Mouse (Mus musculus) testis, postnatal 14 days (tissue): Measurements from ENCODE around the gene Slc45a3.

Source experiments
- DNase-seq: peaks from one replicate; pipeline ENCODE4 v3.0.0; 2021; ENCODE audit warnings: low spot score

Slc45a3 gene

DNA sequence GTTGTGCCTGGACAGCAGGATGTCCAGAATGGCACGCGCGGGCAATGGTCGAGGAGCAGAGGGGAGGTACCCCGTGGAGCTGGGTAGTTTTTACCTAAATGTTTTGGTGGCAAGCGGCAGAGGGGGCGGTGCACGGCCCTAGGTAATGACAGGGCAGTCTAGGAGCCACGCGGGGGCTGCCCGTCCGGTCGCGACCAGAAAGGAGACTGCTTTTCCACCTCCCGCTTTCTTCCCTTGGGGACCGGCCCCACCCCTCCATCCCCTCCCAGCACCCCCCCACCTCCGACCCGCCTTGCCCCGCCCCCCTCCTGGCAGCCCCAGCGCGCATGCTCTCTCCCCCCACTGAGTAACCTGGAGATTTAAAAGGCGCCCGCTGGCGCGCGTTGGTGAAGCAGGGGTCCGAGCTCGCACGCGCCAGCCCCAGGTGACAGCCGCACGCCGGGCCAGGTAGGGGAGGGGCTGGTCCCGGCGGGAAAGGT is at the start of gene Slc45a3:
Slc45a3 (plus strand) TSS at position 362 of the 479 bp plus-strand sequence.
- no peak for DNase-seq

DNA sequence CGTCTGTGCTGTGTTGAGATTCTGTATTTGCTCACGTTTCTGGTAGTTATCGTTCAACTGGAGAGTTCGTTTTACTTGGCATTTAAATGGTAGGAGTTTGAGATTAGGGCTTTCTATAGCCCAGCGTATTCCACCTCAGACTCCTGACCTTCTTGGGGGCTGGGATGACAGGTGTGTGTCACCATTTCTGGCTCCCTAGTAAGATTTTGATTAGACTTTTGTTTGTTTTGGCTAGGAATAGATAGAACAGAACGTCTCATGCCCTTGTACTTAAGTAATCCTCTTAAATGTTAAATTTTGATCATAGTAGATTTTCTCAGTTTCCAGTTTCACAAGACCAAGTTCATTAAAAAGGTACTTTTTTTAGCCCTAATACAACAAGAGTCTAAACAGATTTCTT is 45.1 kb upstream of the Slc45a3 start:
- DNase-seq = no peak

DNA sequence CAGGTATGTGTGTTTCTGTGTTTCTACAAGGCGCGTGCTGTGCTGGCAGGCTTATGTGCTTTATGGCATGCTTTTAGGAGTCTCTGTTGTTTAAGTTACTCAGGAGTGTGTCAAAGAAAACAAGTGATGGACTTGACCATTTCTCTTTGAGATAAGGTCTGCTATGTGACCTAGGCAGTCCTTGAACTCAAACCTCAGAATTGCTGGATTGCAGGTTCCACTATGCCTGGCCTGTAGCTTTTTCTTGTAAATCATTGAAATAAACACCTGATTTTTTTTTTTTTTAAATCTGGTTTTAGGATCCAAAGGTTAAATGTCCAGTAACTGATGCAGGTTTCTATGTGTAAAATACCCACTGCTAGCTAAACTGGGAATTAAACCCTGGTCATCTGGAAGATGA is 43.7 kb upstream of the Slc45a3 start:
- DNase-seq = no peak

DNA sequence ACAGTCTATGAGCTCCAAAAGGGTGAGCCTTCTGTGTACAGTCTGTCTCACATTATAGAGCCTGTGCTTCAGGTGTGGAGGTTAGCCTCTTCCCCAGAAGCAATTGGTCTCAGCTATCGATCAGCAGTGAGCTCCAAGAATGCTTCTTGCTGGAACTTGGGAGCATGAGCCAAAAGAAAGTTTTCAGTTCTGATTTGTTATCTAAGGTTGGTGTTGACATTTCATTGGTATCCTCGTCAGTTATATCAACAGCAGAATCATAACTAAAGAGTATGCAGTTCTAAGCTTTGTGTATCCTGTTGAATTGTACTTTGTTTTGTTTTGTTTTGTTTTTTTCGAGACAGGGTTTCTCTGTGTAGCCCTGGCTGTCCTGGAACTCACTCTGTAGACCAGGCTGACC is 40.7 kb upstream of the Slc45a3 start:
- DNase-seq = no peak

DNA sequence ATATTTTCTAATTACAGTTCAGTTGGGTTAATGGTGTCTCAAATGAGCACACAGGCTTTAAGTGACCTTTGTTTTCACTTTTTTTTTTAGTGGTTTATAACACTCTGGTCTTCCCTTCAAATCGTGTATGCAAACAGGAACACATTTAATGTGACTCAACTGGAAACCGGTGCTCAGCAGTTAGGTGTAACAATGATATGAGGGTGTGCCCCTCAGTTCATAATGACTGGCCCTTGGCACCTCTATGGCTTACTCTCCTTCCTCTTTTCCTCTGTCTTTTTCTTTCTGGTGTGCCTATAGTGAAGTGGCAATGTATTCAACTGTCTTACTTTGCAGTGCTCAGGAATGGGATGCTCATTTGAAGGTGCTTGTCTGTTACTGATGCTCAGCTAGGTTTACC is 29.3 kb upstream of the Slc45a3 start:
- DNase-seq = no peak

DNA sequence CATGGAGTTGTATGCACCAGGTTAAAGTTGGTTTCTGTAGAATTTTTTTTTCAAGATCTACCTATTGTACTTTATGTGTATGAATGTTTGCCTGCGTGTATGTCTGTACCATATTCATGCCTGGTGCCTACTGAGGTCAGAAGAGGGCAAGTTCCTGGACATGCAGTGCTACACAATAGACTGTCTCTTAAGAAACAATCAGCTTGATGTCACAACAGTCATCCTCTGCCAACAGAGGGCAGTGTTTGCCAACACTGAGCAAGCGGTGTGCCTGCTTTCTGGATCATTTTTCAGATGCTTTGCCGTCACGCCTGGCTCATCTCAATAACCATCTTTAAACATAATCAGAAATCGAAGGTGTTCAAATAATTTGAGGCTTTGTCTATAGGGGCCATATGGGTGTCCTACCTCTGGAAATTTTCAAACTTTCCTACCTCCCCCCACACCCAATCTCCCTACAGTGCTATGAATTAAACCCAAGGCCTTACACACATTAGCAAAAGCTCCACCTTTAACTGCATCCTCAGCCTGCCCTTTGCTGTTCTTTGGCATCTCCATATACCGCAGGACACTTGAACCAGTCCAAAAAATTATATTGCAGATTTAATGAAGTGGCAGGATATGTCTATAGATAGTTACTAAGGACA is 25.0 kb upstream of the Slc45a3 start:
- DNase-seq = peak; percentile 25

DNA sequence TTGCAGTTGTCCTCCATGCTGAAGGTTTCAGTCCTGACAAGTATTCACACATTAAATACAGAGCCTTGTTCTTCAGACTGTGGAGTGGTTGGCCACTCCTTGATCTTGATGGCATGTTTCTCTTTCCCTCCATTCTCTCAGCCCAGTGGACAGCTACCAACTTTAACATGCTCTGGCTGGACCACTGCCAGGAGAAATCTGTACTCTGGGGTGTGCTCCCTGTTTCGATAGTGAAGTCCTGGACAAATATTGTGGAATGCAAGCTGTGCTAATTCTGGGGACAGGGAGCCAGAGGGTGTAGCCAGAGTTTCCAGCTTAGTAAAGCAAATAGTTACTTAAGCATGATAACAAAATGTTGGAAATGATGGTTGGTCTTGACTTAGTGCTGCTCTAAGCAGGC is 24.0 kb upstream of the Slc45a3 start:
- DNase-seq = no peak

DNA sequence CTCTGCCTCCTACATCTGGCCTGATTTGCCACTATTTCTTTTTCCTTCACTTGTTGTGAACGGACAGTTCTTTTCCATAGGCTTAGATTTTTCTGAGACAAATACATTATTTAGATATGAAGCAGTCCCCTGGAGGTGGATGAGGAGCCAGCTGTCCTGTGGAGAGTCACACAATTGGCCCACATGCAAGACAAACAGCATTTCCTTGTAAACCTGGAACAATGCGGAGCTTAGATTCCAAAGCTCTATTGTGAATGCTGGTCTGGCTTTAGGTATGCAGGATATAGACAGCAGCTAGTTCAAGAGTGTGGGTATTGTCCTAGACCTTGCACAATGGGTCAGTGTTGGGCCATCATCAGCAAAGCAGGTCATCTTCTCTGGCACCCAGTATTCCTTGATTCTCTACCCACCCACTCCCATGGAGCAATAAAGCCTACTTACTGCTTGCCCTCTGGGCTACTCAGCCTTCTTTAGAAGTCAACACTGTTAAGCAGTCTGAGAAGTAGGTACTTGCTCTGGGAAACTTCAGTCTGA is 22.0 kb upstream of the Slc45a3 start:
- no peak for DNase-seq

DNA sequence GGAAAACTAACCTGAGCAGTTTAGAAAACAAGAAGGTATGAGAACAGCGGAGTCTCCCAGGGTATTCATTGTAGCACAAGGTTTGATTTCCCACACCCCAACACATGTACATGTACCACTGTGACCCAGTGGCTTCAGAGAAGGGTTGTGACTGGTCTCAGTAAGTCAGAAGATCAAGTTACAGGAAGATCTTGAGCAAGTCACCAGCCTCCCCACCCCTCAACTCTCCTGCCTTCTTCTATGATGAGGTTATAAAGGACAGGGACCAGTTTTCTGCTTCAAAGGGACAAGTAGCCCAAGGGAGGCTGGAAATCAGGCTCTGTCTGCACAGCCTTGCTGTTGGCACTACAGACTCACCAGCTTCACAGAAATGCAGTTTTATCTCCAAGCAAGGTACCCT is 21.3 kb upstream of the Slc45a3 start:
- no peak for DNase-seq

DNA sequence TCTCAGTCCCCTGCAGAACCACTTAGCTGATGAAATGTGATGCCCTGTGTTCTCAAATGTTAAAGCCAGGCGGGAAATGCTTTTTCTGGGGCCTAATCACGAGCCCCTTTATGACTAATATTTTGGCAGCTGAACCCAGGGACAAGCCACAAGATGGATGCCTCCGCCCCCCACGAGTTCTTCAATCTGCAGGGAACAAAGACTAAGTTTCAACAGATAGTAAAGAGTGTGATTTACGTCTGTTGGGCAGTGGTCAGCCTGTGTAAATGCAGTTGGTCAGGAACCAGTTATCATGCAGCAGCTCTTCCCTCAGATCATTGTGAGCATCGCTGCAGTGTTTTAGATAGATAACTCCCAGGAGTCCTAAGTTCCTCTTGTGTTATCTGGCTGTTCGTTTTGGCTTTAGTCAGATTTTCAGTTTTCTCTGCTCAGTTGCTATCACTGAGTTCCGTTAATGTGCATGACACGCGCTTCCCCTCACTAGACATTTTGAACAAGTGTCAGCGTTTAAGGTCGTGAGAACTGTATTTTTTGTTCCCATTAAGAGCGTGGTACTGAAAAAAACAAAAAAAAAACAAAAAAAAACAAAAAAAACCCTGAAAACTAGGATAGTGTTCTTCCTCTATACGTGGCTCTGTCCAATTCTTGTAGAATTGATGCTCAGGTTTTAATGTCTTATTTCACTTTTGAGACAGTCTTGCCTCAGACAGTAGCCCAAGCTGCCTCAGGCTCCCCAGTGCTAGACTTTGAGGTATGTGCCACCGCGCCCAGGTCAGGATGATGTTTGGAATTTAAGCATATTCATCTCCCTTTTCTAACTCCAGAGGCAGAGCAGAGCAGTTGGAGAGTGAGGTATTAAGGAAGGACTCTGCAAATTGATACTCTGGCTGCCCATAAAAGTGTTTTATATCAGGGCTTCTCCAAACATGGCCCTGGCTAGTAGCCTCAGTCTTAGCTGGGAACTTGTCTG is 19.9 kb upstream of the Slc45a3 start:
- no peak for DNase-seq

DNA sequence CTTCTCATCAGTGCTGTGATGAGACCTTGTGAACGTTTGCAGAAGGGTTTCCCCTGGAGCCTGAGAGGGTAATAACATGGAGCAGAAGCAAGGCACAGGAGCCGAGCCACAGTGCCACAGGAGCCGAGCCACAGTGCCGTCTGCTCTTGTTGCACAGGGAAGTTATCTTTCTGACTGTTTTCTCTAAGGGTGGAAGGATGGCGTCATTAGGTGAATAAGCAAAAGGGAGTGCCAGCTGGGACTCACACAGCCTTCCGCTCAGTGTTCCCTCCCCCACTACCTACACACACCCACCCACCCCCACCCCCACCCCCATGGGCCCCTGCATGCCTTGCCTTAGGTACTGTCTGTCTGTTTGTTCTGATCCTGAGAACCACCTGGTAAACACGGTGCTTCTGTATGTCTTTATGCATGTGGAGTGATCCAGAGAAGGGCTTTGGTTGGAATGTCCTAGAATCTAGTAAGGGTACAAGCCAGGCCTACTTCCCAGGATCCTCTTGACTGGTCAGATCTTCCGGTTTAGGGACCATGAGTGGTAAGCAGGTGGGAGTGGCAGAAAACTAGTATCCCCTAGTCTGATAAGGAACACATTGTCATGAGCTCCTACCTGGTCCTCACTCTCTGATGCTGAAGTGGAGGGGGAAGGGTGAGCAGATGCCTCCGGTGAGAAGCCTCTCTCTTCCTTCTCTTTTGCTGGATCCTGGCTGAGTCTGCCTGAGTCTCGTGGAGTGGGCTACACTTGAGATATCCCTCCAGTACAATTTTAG is 16.9 kb upstream of the Slc45a3 start:
- no peak for DNase-seq

DNA sequence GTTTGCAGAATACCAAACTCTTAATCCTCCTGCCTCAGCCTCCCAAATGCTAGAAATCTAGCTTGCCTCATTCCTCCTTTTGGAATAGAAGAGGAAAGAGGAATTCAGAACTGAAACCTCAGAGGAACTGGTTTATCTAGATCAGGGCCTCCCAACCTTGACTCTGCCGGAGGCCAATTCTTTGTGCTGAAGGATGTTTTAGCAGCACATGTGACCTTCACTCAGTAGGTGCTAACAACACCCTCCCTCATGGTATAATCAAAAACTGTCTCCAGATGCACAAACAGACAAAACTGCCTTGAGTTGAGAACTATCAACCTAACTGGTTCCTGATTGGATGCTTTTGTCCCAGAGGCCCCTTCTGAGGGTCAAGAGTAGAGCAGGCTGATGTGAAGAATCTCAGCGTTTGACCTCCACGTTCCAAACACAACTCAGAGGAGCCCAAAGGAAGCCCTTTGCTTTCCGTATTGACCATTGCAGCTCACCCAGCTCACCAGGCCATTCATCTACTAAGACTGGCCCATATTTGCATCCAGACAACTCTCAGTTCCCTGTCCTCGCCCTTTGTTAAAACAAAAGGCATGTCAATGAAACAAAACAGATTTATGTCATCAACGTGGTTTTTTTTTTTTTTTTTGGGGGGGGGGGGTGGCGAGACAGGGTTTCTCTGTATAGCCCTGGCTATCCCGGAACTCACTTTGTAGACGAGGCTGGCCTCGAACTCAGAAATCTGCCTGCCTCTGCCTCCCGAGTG is 16.1 kb upstream of the Slc45a3 start:
- DNase-seq = no peak

DNA sequence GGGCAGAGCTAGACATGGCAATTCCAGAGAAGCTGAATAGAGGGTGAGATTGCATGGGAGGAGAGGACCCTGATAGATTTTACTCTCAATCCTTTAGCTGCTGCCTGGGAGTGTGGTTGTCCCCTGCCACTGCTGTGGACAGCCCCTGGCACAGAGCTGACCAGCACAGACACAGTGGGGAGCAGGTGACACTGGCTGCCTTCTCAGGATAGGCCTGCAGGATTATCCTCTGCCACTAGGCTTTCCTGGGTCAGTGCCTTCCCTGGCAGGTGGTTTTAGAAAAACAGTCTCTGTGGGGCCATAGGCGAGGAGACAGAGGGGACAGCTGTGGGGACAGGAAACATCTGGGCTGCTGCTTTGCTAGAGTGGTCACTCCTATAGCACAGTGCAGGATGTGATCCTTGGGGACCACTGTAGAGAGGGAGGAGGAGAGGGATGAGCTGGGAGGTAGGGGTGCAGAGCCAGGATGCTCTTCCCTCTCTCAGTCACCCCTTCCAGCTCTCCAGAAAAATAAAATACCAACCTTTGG is 14.7 kb upstream of the Slc45a3 start:
- no peak for DNase-seq

DNA sequence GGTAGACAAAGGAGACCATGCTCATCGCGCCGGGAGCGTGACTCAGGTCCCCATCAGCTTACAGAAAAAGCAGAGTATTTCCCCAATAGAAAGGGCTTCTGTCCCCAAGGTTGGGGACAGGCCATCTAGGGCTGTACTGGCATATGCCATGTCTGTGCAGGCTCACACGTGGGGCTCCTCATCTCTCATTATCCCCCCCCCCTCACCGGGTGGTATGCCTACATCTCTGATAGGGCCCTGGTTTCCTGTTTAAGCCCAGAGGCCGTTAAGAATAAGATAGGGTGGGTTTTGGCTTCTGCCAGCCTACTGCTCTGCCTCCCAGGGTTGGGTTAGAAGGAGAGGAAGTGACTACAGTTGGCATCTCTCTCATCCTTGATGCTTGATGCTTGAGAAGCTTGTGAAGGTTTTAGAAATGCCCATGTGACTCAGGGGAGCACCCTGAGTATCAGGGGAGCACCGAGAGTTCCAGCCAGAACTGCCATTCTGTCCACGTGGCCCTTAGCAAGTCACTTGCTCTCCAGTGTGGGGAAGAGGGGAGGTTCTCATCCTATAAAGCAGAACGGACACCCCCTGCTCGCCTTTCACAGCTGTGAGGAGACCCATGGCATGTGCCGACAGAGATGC is 8.4 kb upstream of the Slc45a3 start:
- DNase-seq = no peak

DNA sequence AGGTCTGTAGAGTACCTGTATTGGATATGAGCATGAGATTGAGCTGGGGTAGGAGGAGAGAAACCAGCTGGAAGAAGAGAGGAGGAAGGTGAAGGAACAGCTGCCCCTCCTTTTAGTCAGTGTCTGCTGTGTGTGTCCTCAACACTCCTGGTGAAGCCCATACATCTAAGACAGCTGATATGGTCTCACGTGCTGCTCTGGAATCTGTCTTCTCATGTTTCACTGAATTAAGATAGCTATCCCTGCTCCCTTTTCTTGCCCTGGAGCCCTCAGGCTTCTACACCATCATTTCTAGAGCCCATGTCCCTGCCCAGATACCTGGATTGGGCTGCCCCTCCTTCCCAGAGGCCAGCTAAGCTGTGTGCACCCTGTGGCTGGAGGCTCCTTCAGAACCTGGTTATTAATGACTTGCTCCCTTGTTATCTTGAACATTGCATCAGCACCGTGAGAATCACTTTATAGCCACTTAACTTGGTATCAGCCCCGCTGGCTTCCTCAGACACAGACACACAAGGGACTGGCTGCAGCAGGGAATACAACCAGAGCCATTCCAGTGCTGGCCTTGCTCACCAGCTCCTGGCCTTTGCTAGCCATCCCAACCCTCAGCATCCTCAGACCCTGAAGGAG is 7.5 kb upstream of the Slc45a3 start:
- DNase-seq = no peak

DNA sequence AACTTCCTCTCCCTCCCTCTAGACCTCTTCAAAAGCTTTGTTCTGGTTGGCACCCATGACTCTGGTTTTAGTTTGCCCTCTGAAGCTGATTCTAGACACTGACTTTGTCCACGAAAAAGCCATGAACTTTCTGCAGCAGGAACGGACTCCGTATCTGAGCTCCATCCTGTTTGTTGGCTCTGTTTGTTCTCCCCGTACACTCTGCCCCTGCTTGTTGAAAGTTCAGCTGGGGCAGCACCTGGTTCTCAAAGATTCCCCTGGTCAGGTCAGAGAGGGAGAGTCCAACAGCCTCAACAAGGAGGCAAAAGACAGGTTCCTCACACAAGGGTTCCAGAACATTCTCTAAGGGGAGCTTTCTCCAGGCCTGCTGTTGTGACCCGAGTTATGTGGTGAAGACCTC is 5.4 kb upstream of the Slc45a3 start:
- DNase-seq = no peak

DNA sequence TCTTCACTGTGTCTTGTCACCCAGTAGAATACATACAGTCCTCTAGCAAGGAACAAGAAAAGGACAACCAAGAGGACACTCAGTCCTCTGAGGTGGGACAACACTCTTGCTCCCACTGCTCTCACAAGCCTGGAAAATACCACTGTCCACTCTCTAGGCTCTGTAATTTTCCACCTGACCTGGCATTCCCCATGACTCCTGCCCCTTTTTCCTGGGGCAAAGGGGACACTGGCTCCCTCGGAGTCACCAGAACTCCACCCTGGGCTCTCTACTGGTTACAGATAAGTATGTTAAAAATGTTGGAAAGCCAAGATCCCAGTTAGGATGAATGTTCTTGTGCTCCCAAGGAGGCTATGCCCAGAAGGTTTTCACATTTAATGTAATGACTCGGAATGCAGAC is 1.8 kb upstream of the Slc45a3 start:
- DNase-seq = no peak

DNA sequence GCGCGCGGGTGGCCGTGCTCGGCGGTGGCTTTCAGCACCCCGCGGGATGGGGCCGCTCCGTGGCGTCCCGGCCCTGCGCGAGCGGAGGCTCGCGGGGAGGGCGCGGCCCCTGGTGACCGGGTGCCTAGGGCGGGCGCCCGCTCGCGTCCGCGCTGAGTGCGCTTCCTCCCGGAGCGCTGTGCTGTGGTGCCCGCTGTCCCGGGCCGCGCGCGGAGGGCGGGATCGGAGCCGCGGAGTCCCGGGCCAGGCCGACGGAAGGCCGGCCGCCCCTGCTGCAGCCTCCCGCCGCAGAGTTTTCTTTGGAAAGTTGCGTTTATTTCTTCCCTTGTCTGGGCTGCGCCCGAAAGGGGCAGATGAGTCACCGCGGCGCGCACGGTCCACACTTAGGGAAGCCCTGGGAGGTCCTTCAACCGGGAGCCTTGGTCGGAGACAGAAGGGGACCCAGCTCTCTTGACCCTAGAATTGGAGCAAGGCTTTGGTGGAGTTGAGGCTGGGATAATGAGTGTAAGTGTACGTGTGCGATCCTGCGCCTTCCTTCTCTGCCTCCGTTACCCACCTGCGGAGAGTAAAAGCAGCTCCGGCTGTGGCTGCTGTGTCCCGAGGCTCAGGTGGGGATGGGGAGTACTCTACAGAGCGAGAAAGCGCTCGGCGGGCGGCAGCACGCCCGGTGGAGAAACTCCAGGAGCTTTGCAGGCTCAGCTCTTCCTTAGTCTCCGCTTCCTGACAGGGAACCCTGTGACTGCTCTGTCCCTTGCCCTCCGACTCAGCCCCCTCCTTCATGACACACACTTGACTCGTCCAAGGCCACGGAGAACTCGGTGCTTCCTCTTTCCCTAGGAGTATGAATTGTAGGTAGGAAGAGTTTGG is 551 bp downstream of the Slc45a3 start:
- DNase-seq = no peak

DNA sequence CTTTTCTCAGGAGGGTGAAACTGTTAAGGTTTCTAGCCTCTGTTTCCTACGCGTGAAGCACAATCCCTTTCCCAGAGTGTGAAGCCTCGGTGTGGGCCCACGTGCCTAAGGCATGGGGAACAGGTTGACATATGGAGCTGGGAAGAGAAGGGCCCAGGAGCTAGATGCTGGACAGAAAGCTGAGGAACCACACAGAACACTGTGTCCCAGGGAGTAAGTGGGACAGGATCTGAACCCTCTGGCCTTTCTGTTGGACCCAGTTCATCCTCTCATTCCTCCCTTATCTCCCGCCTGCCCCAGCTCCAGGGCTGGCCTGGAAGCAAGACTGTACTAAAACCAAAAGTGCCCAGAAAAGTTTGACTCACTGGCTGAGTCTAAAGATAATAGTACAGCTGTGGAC is 1.3 kb downstream of the Slc45a3 start:
- DNase-seq = peak; percentile 40
